Mouse (Mus musculus) monocyte, adult 5-6 weeks (primary cell): ENCODE measurements around the gene Zfp91. TPM values are rescaled to one million over a fixed set of nuclear protein-coding genes. Genes with fewer than 3 reads are reported as not detected.
"Not testable (repeated sequence)": the region's sequence is repeated elsewhere in the genome, so short reads cannot be mapped to it uniquely, and the experiment has no call there.

Experiments
- ATAC-seq: fragments of 153-309, 156-312 bp; replicated peaks from 2 replicates; pipeline ENCODE4 v1.8.0; 2017; ENCODE audit warnings: mild to moderate bottlenecking; ENCODE audit not compliant: low TSS enrichment, insufficient number of reproducible peaks, severe bottlenecking, poor library complexity, low FRiP score
- total RNA-seq: library from RNA; stranded (forward); fragments of 200-1000, 200-491, 200-594 nt; gene quantifications from 3 replicates; pipeline ENCODE4 v1.2.3, GENCODE M21; 2017

Gene Zfp91
- total RNA-seq, 1 experiment from 2014 or later: 106 TPM

- not testable (repeated sequence) for ATAC-seq
These were observed 75.0 kb downstream of the Zfp91 start for GRCm38 (mm10) chr19:12720919-12721318.

DNA sequence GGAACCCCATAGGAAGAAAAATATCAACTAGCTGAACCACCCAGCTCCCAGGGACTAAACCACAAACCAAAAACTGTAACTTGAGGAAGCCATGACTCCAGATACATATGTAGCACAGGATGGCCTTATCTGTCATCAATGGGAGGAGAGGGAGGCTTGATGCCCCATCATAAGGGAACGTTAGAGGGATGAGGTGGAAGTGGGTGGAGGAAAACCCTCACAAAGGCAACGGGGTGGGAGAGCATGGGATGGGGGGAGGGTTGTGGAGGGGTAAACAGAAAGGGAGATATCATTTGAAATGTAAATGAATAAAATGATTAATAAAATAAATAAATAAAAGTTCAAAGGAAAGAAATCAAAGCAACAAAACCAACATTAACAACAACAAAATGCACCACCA, 75.5 kb downstream of the Zfp91 start:
- no peak for ATAC-seq

- no peak for ATAC-seq
These were observed 76.7 kb downstream of the Zfp91 start for GRCm38 (mm10) chr19:12719189-12719588.

Other genes starting within 250 kb of the Zfp91 start
- gene Gm4952, start 196.2 kb downstream of the Zfp91 start, total RNA-seq: not detected in 3 replicates
- gene Glyat, start 162.8 kb downstream of the Zfp91 start, total RNA-seq: not detected in 3 replicates
- not detected in 3 replicates for gene Olfr1442, start 125.7 kb downstream of the Zfp91 start, total RNA-seq
- not detected in 3 replicates for gene Olfr1443, start 118.0 kb downstream of the Zfp91 start, total RNA-seq
- gene Keg1, start 100.3 kb downstream of the Zfp91 start, total RNA-seq: not detected in 3 replicates
- 2.2 to 4.7 TPM (median 3.5 TPM) in 3 replicates for gene Cntf, start 30.5 kb downstream of the Zfp91 start, total RNA-seq
- 25.8 to 41.6 TPM (median 26.1 TPM) in 3 replicates for gene Lpxn, start 67 bp upstream of the Zfp91 start, total RNA-seq
- gene Gm5244, start 50.6 kb upstream of the Zfp91 start, total RNA-seq: 1.4 to 4.1 TPM in 2 of 3 replicates, not detected in the other
- gene Olfr1444, start 61.2 kb upstream of the Zfp91 start, total RNA-seq: not detected in 3 replicates
- gene Olfr1445, start 87.7 kb upstream of the Zfp91 start, total RNA-seq: 1.3 TPM in 1 of 3 replicates, not detected in the others
- gene Olfr1446, start 97.4 kb upstream of the Zfp91 start, total RNA-seq: not detected in 3 replicates
- gene Olfr1447, start 107.6 kb upstream of the Zfp91 start, total RNA-seq: not detected in 3 replicates
- gene Olfr1448, start 128.3 kb upstream of the Zfp91 start, total RNA-seq: not detected in 3 replicates
- gene Olfr1449, start 134.7 kb upstream of the Zfp91 start, total RNA-seq: not detected in 3 replicates
- gene Olfr1450, start 154.1 kb upstream of the Zfp91 start, total RNA-seq: not detected in 3 replicates
- not detected in 3 replicates for gene Olfr1451, start 198.9 kb upstream of the Zfp91 start, total RNA-seq
- not detected in 3 replicates for gene Olfr1453, start 232.2 kb upstream of the Zfp91 start, total RNA-seq